Mouse (Mus musculus) monocyte, adult 5-6 weeks (primary cell): ENCODE measurements around the gene Irx4. TPM values are rescaled to one million over a fixed set of nuclear protein-coding genes. Genes with fewer than 3 reads are reported as not detected.
A peak's percentile ranks its signal among the peaks of the same experiment; 100 is the strongest.

ENCODE experiments used
- ATAC-seq: fragments of 153-309, 156-312 bp; replicated peaks from 2 replicates; pipeline ENCODE4 v1.8.0; 2017; ENCODE audit warnings: mild to moderate bottlenecking; ENCODE audit not compliant: low TSS enrichment, insufficient number of reproducible peaks, severe bottlenecking, poor library complexity, low FRiP score
- total RNA-seq: library from RNA; stranded (forward); fragments of 200-1000, 200-491, 200-594 nt; gene quantifications from 3 replicates; pipeline ENCODE4 v1.2.3, GENCODE M21; 2017

The Irx4 gene
- total RNA-seq, 1 experiment from 2014 or later: not detected

DNA sequence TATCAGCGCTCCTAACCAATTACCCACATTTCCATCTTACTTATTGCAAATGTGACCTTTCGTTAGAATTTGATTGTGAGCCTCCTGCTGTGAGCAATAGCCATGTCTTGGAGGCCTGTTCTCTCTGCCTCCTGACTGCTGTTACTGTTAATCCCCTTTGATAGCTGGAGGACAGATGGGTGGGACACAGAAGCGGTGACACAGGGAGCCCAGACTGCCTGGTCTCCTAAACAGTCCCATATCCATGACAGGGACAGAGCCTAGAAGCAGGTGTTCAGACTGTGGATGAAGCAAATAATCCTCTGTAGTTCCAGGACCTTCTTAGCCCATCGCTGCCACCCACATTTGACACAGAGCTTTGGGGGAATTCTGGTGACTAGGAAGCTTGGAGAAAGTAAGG is 46.2 kb downstream of the Irx4 start:
- no peak for ATAC-seq

DNA sequence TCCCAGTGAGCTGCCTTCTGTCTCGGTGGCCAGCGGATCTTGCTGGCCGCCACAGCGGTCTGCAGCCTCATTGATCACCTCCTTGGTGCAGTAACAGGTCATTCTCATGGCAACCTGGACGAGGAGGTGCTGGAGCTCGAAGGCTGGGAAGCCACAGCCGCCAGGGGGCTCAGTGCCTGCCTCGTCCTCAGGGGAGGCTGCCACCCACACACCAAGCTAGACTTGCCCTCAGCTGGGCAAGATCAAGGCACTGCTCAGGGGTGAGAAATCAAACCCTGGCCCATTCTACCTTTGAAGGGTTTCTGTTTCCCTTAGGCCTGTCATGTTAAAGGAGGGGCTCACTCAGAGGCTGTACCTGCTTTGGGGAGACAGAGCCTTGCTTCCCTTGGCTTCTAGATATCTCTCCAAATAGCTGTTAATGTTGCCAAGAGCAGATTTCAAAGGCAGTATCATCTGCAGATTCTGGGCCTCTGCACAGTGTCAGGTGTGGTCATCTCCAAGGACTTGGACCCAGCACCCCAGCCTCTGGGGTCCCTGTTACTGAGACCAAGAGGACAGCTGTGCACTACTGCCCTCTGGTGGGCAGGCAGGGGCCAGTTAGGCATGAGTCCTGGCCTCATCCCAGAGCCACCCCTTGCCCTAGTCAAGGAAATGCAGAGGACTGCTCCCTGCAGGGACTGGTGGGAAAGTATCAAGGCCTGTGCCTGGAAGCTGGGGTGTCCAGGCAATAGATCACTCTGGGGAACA is 50.1 kb downstream of the Irx4 start:
- 0 out of 2 replicates have a peak, but pooled peaks have one; percentile 10 for ATAC-seq

Other genes with a start within 250 kb of the Irx4 start
- 13.4 to 21.6 TPM (median 21.1 TPM) in 3 replicates for gene Mrpl36, start 68.0 kb downstream of the Irx4 start, total RNA-seq
- 56.8 to 89.3 TPM (median 66.2 TPM) in 3 replicates for gene Ndufs6, start 68.1 kb downstream of the Irx4 start, total RNA-seq
- 10.6 to 13.3 TPM (median 12.6 TPM) in 3 replicates for gene Lpcat1, start 206.7 kb downstream of the Irx4 start, total RNA-seq